26 mouse cellular contexts compared by ENCODE assay signal in the genomic region with DNA sequence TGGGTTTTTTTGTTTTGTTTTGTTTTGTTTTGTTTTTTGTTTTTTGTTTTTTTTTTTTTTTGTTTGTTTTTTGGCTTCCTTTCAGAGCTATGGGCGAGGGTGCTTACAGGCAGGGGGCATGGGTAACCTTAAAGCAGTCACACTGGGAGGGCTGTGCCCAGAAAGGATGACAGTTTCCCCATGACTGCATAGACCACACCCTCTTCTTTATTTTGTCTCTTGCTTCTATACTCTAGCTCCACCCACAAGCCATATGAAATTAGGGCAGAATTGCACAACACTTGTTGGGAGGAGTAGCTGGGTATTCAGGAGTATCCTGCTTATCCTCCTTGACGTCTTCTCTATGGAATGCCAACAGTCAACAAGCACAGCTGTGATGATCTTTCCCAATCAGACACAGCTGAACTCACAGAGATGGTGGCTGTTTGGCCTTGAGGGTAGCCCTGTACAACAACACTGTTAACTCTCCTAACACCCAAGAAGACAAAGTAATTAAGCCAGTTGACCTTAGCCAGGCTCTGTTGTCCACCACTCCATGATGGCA. TPM values are rescaled to one million over a fixed set of nuclear protein-coding genes. Genes with fewer than 3 reads are reported as not detected.
DNase-seq lines count a peak whose midpoint lies in the region; ATAC-seq and TF ChIP-seq lines count a peak whose summit lies in the region.
"Had no signal": no experiment of that assay in that cellular context is flagged by ENCODE, and none has a peak within 500 bp of the region (broad histone marks: within the 10 kb centered on the region; RNA-seq: fewer than 3 reads in every experiment).

No protein-coding gene starts in this region.

- H3K27me3 ChIP-seq in embryonic facial prominence, embryonic 14.5 days (replicated peaks; ENCODE audit: control insufficient read depth, insufficient read depth, low read length): no peaks in the 10 kb centered on the region
- H3K27me3 ChIP-seq in embryonic facial prominence, embryonic 10.5 days (replicated peaks; ENCODE audit: low read depth, poor library complexity, severe bottlenecking): no peaks in the 10 kb centered on the region
- no peaks in the 10 kb centered on the region; the same call in 1 of the 2 replicates for H3K27me3 ChIP-seq in midbrain, postnatal 0 days (ENCODE audit: insufficient read depth, low read length)
- H3K27me3 ChIP-seq in kidney, adult 2 months (replicated peaks; ENCODE audit: control insufficient read depth, insufficient read depth, low read length): no peaks in the 10 kb centered on the region
- H3K27me3 ChIP-seq: embryonic facial prominence, embryonic 13.5 days; forebrain, embryonic 15.5 days; heart, embryonic 12.5 days; limb, embryonic 15.5 days; neural tube, embryonic 15.5 days had no signal

- TF ChIP-seq CTCF in midbrain, postnatal 0 days (IDR thresholded peaks at IDR 0.05): no peak
- TF ChIP-seq CTCF in kidney, adult 2 months (conservative IDR thresholded peaks at IDR 0.05; ENCODE audit: insufficient read depth, insufficient read length, low read depth, low read length): no peak

- no peak for TF ChIP-seq POLR2A in kidney, adult 2 months (IDR thresholded peaks at IDR 0.05; ENCODE audit: low read depth, low read length)

- no peak for ATAC-seq in embryonic facial prominence, embryonic 14.5 days (ENCODE audit: low read depth)
- ATAC-seq in megakaryocyte, adult 5-6 weeks (ENCODE audit: poor library complexity, severe bottlenecking): peak; percentile 40; the same call in 1 of the 2 replicates
- ATAC-seq in midbrain, postnatal 0 days (ENCODE audit: low FRiP score): no peak
- ATAC-seq: forebrain, embryonic 15.5 days; hindbrain, postnatal 0 days had no signal

- no peak overlapping the region for H3K27ac ChIP-seq in embryonic facial prominence, embryonic 14.5 days (replicated peaks; ENCODE audit: low read depth, low read length)
- no peak overlapping the region for H3K27ac ChIP-seq in embryonic facial prominence, embryonic 10.5 days (replicated peaks)
- H3K27ac ChIP-seq in midbrain, postnatal 0 days (ENCODE audit: low read depth, low read length): no peak overlapping the region
- H3K27ac ChIP-seq in kidney, adult 2 months (ENCODE audit: insufficient read depth, low read depth, low read length): no peak overlapping the region
- H3K27ac ChIP-seq: embryonic facial prominence, embryonic 13.5 days; forebrain, embryonic 15.5 days; hindbrain, postnatal 0 days; limb, embryonic 15.5 days; liver, embryonic 15.5 days; neural tube, embryonic 15.5 days had no signal

- H3K9me3 ChIP-seq in embryonic facial prominence, embryonic 14.5 days (ENCODE audit: control insufficient read depth, low read length): no peaks in the 10 kb centered on the region
- H3K9me3 ChIP-seq in embryonic facial prominence, embryonic 10.5 days: no peaks in the 10 kb centered on the region
- H3K9me3 ChIP-seq in midbrain, postnatal 0 days (ENCODE audit: low read length): no peaks in the 10 kb centered on the region
- H3K9me3 ChIP-seq: embryonic facial prominence, embryonic 13.5 days; forebrain, embryonic 15.5 days; heart, embryonic 12.5 days; limb, embryonic 15.5 days; liver, embryonic 15.5 days; neural tube, embryonic 15.5 days had no signal

- H3K4me3 ChIP-seq in embryonic facial prominence, embryonic 14.5 days (ENCODE audit: low read depth, low read length): no peak overlapping the region
- no peak overlapping the region for H3K4me3 ChIP-seq in embryonic facial prominence, embryonic 10.5 days
- no peak overlapping the region for H3K4me3 ChIP-seq in midbrain, postnatal 0 days (ENCODE audit: low read depth, low read length)
- H3K4me3 ChIP-seq in kidney, adult 2 months (ENCODE audit: insufficient read depth, low read depth, low read length): no peak overlapping the region
- H3K4me3 ChIP-seq: embryonic facial prominence, embryonic 13.5 days; forebrain, embryonic 15.5 days; heart, embryonic 12.5 days; limb, embryonic 15.5 days; liver, embryonic 15.5 days; neural tube, embryonic 15.5 days had no signal

- 28% methylated on average over 2 of the region's 2 CpGs for WGBS in embryonic facial prominence, embryonic 14.5 days
- 51% methylated on average over 2 of the region's 2 CpGs for WGBS in embryonic facial prominence, embryonic 10.5 days
- 25% methylated on average over 2 of the region's 2 CpGs for WGBS in midbrain, postnatal 0 days
- 71% methylated on average over 2 of the region's 2 CpGs for WGBS in kidney, adult 2 months

- H3K9ac ChIP-seq in embryonic facial prominence, embryonic 14.5 days (ENCODE audit: low read depth, low read length): no peak overlapping the region
- no peak overlapping the region for H3K9ac ChIP-seq in midbrain, postnatal 0 days (replicated peaks; ENCODE audit: low read length, poor library complexity, severe bottlenecking)
- H3K9ac ChIP-seq: embryonic facial prominence, embryonic 13.5 days; forebrain, embryonic 15.5 days; heart, embryonic 12.5 days; limb, embryonic 15.5 days; liver, embryonic 15.5 days; neural tube, embryonic 15.5 days had no signal

- H3K4me2 ChIP-seq in embryonic facial prominence, embryonic 14.5 days (ENCODE audit: low read depth, low read length): no peak overlapping the region
- no peak overlapping the region for H3K4me2 ChIP-seq in midbrain, postnatal 0 days (ENCODE audit: low read depth, low read length, poor library complexity, severe bottlenecking)
- H3K4me2 ChIP-seq: embryonic facial prominence, embryonic 13.5 days; forebrain, embryonic 15.5 days; heart, embryonic 12.5 days; limb, embryonic 15.5 days; liver, embryonic 15.5 days; neural tube, embryonic 15.5 days had no signal

- H3K4me1 ChIP-seq in embryonic facial prominence, embryonic 14.5 days (ENCODE audit: control insufficient read depth, insufficient read depth, low read length): no peaks in the 10 kb centered on the region
- H3K4me1 ChIP-seq in embryonic facial prominence, embryonic 10.5 days: no peaks in the 10 kb centered on the region
- H3K4me1 ChIP-seq in midbrain, postnatal 0 days (ENCODE audit: insufficient read depth, low read length): no peaks in the 10 kb centered on the region
- no peaks in the 10 kb centered on the region for H3K4me1 ChIP-seq in kidney, adult 2 months (ENCODE audit: control insufficient read depth, insufficient read depth, low read length)
- H3K4me1 ChIP-seq: embryonic facial prominence, embryonic 13.5 days; forebrain, embryonic 15.5 days; heart, embryonic 12.5 days; limb, embryonic 15.5 days; liver, embryonic 15.5 days; neural tube, embryonic 15.5 days had no signal

- H3K36me3 ChIP-seq in embryonic facial prominence, embryonic 14.5 days (ENCODE audit: control insufficient read depth, insufficient read depth, low read length): no peaks in the 10 kb centered on the region
- no peaks in the 10 kb centered on the region for H3K36me3 ChIP-seq in embryonic facial prominence, embryonic 10.5 days (replicated peaks)
- no peaks in the 10 kb centered on the region for H3K36me3 ChIP-seq in midbrain, postnatal 0 days (ENCODE audit: insufficient read depth, low read length)
- no peaks in the 10 kb centered on the region for H3K36me3 ChIP-seq in kidney, adult 2 months (ENCODE audit: control insufficient read depth, insufficient read depth, low read length)
- H3K36me3 ChIP-seq: embryonic facial prominence, embryonic 13.5 days; forebrain, embryonic 15.5 days; heart, embryonic 12.5 days; limb, embryonic 15.5 days; liver, embryonic 15.5 days; neural tube, embryonic 15.5 days had no signal

- DNase-seq in embryonic facial prominence, embryonic 14.5 days (ENCODE audit: low spot score): peak; percentile 41
- no peak for DNase-seq in embryonic facial prominence, embryonic 10.5 days (ENCODE audit: low spot score)
- DNase-seq in lung, postnatal 10 days: peak; percentile 21
- DNase-seq in lung, postnatal 4 days: no peak
- DNase-seq in midbrain, postnatal 0 days (ENCODE audit: low spot score): no peak
- DNase-seq in kidney, adult 2 months: no peak
- DNase-seq in cerebellum, adult 11 months: no peak
- DNase-seq: adrenal gland, adult 2 months; cerebellum, adult 18-20 months; cerebellum, postnatal 25 days; heart, adult 18-20 months; heart, postnatal 14 days; kidney, adult 11 months; kidney, postnatal 4 days; layer of hippocampus, adult 9-11 months; lung, postnatal 14 days; midbrain, embryonic 14.5 days; thymus, adult 2 months had no signal

RNA-seq across cellular contexts. Expression of gene Arid3b, which starts 33.8 kb away (rescaled TPM):
- 3.8 and 4.1 TPM in 2 replicates for polyA plus RNA-seq in embryonic facial prominence, embryonic 14.5 days (2014; fragmentation: Nextera tagmentation; extraction: Ambion mirVana)
- 51.0 and 64.3 TPM in 2 replicates for polyA plus RNA-seq in embryonic facial prominence, embryonic 10.5 days (2016; fragmentation: Nextera tagmentation; extraction: Ambion mirVana)
- total RNA-seq in megakaryocyte, adult 5-6 weeks (2015): 23.0 and 23.7 TPM in 2 replicates
- 7.6 and 12.6 TPM in 2 replicates for total RNA-seq in megakaryocyte, adult 5-6 weeks (2017)
- 4.9 and 5.3 TPM in 2 replicates for total RNA-seq in midbrain, postnatal 0 days (2014; rRNA removed)
- polyA plus RNA-seq in midbrain, postnatal 0 days (2015; fragmentation: Nextera tagmentation; extraction: Ambion mirVana): 3.7 and 4.6 TPM in 2 replicates
- 4.6 and 5.0 TPM in 2 replicates for polyA plus RNA-seq in kidney, adult 2 months (2012; rRNA removed)

RNA-seq across cellular contexts. Expression of gene Ubl7, which starts 40.4 kb away (rescaled TPM):
- 85.0 and 99.3 TPM in 2 replicates for polyA plus RNA-seq in embryonic facial prominence, embryonic 14.5 days (2014; fragmentation: Nextera tagmentation; extraction: Ambion mirVana)
- 118 and 130 TPM in 2 replicates for polyA plus RNA-seq in embryonic facial prominence, embryonic 10.5 days (2016; fragmentation: Nextera tagmentation; extraction: Ambion mirVana)
- 82.3 and 95.7 TPM in 2 replicates for total RNA-seq in megakaryocyte, adult 5-6 weeks (2015)
- total RNA-seq in megakaryocyte, adult 5-6 weeks (2017): 22.8 and 27.7 TPM in 2 replicates
- total RNA-seq in midbrain, postnatal 0 days (2014; rRNA removed): 103 and 132 TPM in 2 replicates
- 161 and 169 TPM in 2 replicates for polyA plus RNA-seq in midbrain, postnatal 0 days (2015; fragmentation: Nextera tagmentation; extraction: Ambion mirVana)
- polyA plus RNA-seq in kidney, adult 2 months (2012; rRNA removed): 144 and 150 TPM in 2 replicates

Comparison
In these comparisons a context has a peak if more than half of its experiments do, and no peak if none do; other contexts are left out.
1. DNase-seq: peak in embryonic facial prominence, embryonic 14.5 days (single experiment) and lung, postnatal 10 days (single experiment); none in embryonic facial prominence, embryonic 10.5 days (single experiment), lung, postnatal 4 days (0 of 2), midbrain, postnatal 0 days (single experiment), kidney, adult 2 months (single experiment) and cerebellum, adult 11 months (single experiment).